Mouse (Mus musculus) heart, postnatal 0 days (tissue): ENCODE measurements at regions not wholly inside any gene's neighbourhood (a gene's known extent, or its start where the extent isn't known, plus 50 kb on each side); places are given as distances from the start of the nearest gene placed in this dataset.

Experiments used
- CTCF ChIP-seq: IDR thresholded peaks from 2 replicates; pipeline ENCODE4 v1.5.1; 2016; ENCODE audit warnings: antibody characterized with exemption, control low read depth, low read depth
- EP300 ChIP-seq: IDR thresholded peaks from 2 replicates; pipeline ENCODE4 v1.6.1; 2016; ENCODE audit warnings: antibody characterized with exemption, low read depth

DNA sequence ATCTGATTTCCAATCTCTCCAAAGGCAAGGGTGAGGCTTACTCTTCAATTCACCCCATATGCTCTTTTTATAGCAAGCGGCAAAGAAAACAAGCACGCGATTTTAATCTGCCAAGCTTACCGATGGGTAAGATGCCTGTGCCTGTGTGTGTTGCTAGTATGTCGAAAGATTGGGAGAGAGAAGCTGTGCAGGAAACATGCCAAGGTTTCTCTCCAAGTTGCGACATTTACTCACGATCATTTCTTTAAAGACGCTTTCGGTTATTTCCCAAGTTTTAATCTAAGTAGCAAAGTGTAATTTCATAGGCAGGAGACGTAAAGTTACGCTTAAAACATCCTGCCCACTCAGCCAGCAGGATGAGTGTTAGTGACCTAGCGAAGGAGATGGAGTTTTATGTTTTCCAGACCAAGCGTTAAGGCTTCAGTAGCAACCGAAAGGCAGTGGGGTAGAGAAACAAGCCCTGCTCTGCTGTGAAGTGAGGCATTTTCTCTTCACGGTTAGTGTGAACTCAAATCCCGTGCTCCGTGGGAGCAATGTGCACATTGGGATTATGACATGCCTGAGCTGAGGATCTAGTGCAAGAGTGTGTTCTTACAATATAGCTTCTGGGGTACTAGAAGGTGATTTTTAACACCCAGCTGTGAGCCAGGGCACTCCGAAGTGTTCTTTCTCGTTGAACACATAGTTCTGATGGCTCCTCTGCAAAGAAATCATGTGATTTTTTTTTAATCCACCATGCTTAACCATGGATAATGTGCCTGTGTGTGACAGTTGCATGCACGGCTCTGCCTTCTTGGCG is 152.6 kb upstream of the Slc38a2 start:
- TF ChIP-seq CTCF (no peak), EP300 (no peak)
